Mouse (Mus musculus): Measurements from ENCODE around the gene Ctss. TPM values are rescaled to one million over a fixed set of nuclear protein-coding genes. Genes with fewer than 3 reads are reported as not detected.

Ctss gene
- polyA plus RNA-seq, 1 experiment, result 82.1 TPM

DNA sequence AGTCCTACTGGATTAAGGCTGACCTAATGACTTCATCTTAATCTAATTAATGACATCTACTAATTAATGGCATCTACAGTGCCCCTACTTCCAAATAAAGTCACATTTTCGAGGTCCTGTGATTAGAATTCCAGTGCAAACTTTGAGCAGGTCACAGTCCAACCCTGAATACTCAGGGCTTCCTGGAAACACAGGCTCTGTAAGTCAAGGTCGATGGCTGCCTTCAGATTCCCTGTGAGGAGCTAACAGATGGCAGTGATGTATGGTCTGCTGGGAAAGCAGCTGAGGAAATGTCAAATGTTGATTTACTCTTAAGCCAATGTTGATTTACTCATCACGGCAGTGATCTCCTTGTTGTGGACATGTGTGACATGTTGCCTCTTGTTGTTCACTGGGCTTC, 27.4 kb downstream of the Ctss start:
- no peaks in the 10 kb centered on the region for H3K4me1 ChIP-seq (ENCODE audit: control insufficient read depth, insufficient read depth, low read length)
- no peak overlapping the region for H3K4me3 ChIP-seq (replicated peaks; ENCODE audit: extremely low read depth, low read depth, low read length)
- DNase-seq, result no peak
- 37% methylated on average over 3 of the region's 3 CpGs for WGBS
- TF ChIP-seq CTCF (IDR thresholded peaks at IDR 0.05; ENCODE audit: insufficient read depth, low read length) (no peak), POLR2A (IDR thresholded peaks at IDR 0.05; ENCODE audit: borderline replicate concordance, extremely low read depth, low read depth, low read length) (no peak)

DNA sequence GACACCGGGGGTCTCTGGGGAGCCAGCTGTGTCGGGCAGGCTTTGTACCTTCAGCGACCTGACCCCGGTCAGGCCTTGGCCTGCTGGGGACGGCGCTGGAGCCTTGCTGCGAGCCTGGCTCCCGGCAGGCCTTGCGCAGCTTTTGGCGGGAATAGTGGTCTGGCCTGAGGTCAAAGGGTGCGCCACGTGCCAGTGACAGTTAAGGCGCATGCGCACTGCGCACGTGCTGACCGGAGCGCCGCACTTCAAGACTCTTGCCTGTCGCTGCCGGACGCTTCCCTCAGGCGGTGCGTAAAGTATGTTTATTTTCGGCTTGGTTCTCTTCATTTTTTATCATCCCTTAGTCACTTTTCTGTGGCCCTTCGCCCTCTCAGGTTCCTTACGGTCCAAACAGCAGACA, 32.9 kb downstream of the Ctss start, which contains the start of gene Hormad1:
TSS of gene Hormad1 (plus strand) at position 241 of the 400 bp plus-strand sequence.
- TF ChIP-seq POLR2A (IDR thresholded peaks at IDR 0.05; ENCODE audit: borderline replicate concordance, extremely low read depth, low read depth, low read length) (no peak), CTCF (IDR thresholded peaks at IDR 0.05; ENCODE audit: insufficient read depth, low read length) (no peak)
- no peak for DNase-seq
- Histone ChIP-seq H3K4me3 (replicated peaks; ENCODE audit: extremely low read depth, low read depth, low read length) (no peak within 1 kb of the TSS), H3K4me1 (ENCODE audit: control insufficient read depth, insufficient read depth, low read length) (no peaks in the 10 kb centered on the region)
- WGBS, result 87% methylated on average over 27 of the region's 27 CpGs

DNA sequence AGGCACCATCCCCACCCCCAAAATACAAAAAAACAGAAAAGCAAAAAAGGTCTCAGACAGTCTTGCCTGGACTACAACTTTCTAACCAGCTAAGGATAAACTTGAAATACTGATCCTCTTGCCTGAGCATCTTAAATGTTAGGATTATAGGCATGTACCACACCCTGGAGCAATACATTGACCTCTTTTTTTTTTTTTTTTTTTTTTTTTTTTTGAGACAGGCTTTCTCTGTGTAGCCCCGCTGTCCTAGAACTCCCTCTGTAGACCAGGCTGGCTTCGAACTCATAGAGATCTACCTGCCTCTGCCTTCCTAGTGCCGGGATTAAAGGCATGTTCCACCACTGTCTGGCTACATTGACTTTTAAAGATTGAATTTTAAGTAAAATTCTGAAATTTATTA, 34.2 kb downstream of the Ctss start:
- DNase-seq, result no peak
- Histone ChIP-seq H3K4me1 (ENCODE audit: control insufficient read depth, insufficient read depth, low read length) (no peaks in the 10 kb centered on the region), H3K4me3 (replicated peaks; ENCODE audit: extremely low read depth, low read depth, low read length) (no peak overlapping the region)
- TF ChIP-seq CTCF (IDR thresholded peaks at IDR 0.05; ENCODE audit: insufficient read depth, low read length) (no peak), POLR2A (IDR thresholded peaks at IDR 0.05; ENCODE audit: borderline replicate concordance, extremely low read depth, low read depth, low read length) (no peak)
- WGBS, result 88% methylated on average over 3 of the region's 3 CpGs

DNA sequence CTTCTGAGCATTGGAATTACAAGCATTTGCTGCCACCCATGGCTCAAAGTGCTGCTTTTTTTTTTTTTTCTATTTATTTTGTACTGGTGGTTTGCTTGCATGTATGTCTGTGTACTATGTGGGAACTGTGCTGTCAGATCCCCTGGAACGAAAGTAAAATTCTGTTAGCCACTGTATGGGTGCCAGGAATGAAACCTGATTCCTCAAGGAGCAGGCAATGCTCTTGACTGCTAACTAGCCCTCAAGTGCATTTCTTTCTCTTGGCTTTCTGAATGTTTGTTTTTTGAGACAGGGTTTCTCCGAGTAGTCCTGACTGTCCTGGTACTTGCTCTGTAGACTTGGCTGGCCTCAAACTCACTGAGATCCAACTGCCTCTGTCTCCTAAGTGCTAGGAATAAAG, 35.2 kb downstream of the Ctss start:
- no peaks in the 10 kb centered on the region for H3K4me1 ChIP-seq (ENCODE audit: control insufficient read depth, insufficient read depth, low read length)
- H3K4me3 ChIP-seq (replicated peaks; ENCODE audit: extremely low read depth, low read depth, low read length), result no peak overlapping the region
- TF ChIP-seq POLR2A (IDR thresholded peaks at IDR 0.05; ENCODE audit: borderline replicate concordance, extremely low read depth, low read depth, low read length) (no peak), CTCF (IDR thresholded peaks at IDR 0.05; ENCODE audit: insufficient read depth, low read length) (no peak)
- WGBS, result 48% methylated on average over 2 of the region's 2 CpGs
- peak; percentile 6 for DNase-seq

DNA sequence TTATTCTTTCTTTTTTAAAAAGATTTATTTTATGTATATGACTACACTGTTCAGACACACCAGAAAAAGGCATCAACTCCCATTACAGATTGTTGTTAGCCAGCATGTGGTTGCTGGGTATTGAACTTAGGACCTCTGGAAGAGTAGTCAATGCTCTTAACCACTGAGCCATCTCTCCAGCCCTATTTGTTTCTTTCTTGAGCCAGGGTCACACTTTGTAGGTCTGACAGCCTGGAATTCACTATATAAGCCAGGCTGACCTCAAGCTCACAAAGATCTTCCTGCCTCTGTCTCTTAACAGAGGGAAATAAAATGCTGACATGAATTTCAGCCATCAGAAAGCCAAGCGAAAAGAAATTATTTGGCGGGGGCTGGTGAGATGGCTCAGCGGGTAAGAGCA, 43.0 kb downstream of the Ctss start:
- 93% methylated on average over 3 of the region's 3 CpGs for WGBS
- Histone ChIP-seq H3K4me3 (replicated peaks; ENCODE audit: extremely low read depth, low read depth, low read length) (no peak overlapping the region), H3K4me1 (ENCODE audit: control insufficient read depth, insufficient read depth, low read length) (no peaks in the 10 kb centered on the region)
- no peak for DNase-seq
- no peak for TF ChIP-seq POLR2A (IDR thresholded peaks at IDR 0.05; ENCODE audit: borderline replicate concordance, extremely low read depth, low read depth, low read length)
- no peak for TF ChIP-seq CTCF (IDR thresholded peaks at IDR 0.05; ENCODE audit: insufficient read depth, low read length)

DNA sequence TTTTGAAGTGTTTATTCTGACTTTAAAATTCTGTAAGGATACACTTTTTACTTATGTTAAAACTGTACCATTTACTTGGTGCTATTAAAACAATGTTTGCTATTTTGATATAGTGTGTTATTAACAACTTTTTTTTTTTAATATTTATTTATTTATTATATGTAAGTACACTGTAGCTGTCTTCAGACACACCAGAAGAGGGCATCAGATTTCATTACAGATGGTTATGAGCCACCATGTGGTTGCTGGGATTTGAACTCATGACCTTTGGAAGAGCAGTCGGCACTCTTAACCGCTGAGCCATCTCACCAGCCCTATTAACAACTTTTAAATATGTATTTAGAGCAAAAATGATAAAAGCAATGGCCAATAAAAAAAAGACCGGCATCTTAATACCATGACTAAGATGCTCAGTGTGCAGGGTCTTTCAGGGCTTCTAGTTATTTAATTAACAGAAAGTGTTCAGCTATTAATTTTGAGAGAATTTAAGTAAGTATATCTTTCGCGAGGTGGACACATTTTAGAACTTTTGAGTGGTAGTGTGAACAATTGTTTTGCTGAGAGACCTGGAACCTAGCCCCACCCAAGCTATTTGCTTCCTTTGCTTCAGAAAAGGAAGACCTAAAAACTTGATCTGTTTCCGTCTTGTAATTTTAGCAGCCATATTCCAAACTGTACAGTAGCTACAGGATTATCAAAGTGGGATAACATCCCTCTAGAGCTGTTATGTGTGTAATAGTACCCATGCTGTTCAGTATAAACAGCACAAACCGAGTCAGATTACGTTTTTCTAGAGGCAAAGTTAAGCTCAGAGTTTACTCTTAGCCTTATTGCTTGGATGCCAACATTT, 61.4 kb downstream of the Ctss start:
- H3K4me3 ChIP-seq (replicated peaks; ENCODE audit: extremely low read depth, low read depth, low read length), result peak overlapping the region; percentile 58

DNA sequence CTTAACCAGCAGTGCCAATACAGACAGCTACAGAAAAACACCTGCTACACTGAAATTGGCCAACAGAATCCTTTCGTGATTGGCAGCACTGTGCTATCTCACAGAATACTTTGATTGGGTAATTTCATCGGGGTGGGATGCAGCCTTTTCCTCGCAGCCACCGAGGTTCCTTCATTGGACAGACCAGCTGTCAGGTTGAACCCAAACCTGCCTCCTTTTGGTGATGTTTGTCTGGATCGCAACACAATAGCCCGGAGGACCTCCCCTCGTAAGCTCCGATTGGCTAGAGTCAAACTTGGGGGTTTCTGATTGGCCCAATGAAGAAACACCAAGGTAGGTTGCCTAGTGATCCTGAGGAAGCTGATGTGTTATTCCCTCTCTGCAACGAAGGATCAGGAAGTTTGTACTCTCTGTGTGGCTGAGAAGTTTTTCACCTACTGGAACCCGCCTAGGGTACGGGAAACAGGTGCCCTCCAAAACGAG, 62.1 kb downstream of the Ctss start, which contains the start of gene Golph3l:
TSS of gene Golph3l (plus strand) at position 331 of the 483 bp plus-strand sequence.
- peak; percentile 93 for DNase-seq
- TF ChIP-seq POLR2A (IDR thresholded peaks at IDR 0.05; ENCODE audit: borderline replicate concordance, extremely low read depth, low read depth, low read length) (peak; percentile 49; the same call in 1 of the 2 replicates), CTCF (IDR thresholded peaks at IDR 0.05; ENCODE audit: insufficient read depth, low read length) (no peak)
- no peaks in the 10 kb centered on the region; the same call in 1 of the 2 replicates for H3K4me1 ChIP-seq (ENCODE audit: control insufficient read depth, insufficient read depth, low read length)
- H3K4me3 ChIP-seq (replicated peaks; ENCODE audit: extremely low read depth, low read depth, low read length), result peak within 1 kb of the TSS; percentile 96
- WGBS, result under 1% methylated on average over 12 of the region's 12 CpGs

More for the DNA sequence above, 61.4 kb downstream of the Ctss start:
- no peaks in the 10 kb centered on the region; the same call in 1 of the 2 replicates for H3K4me1 ChIP-seq (ENCODE audit: control insufficient read depth, insufficient read depth, low read length)
- no peak for DNase-seq
- 39% methylated on average over 8 of the region's 8 CpGs for WGBS
- TF ChIP-seq POLR2A (IDR thresholded peaks at IDR 0.05; ENCODE audit: borderline replicate concordance, extremely low read depth, low read depth, low read length) (no peak), CTCF (IDR thresholded peaks at IDR 0.05; ENCODE audit: insufficient read depth, low read length) (no peak)

DNA sequence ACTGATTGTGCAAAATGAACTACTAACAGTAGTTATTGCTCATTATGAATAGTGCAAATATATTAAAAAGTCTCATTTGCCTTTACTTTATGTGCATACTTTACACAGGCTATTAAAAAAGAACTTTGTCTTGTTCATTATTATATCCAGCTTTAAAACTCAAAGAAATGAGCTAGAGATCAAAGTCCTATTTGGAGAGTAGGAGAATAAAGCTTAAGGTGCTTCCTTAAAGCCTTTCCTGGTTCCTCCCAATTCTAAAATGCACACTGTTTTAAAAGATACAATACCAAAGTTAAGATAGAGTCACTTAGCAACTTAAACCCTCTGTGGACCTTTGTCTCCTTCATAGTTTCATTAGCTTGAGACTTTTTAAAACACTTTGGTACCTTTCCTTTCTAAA, 72.1 kb downstream of the Ctss start:
- DNase-seq, result no peak
- TF ChIP-seq POLR2A (IDR thresholded peaks at IDR 0.05; ENCODE audit: borderline replicate concordance, extremely low read depth, low read depth, low read length) (no peak), CTCF (IDR thresholded peaks at IDR 0.05; ENCODE audit: insufficient read depth, low read length) (no peak)
- Histone ChIP-seq H3K4me3 (replicated peaks; ENCODE audit: extremely low read depth, low read depth, low read length) (no peak overlapping the region), H3K4me1 (ENCODE audit: control insufficient read depth, insufficient read depth, low read length) (no peaks in the 10 kb centered on the region; the same call in 1 of the 2 replicates)

DNA sequence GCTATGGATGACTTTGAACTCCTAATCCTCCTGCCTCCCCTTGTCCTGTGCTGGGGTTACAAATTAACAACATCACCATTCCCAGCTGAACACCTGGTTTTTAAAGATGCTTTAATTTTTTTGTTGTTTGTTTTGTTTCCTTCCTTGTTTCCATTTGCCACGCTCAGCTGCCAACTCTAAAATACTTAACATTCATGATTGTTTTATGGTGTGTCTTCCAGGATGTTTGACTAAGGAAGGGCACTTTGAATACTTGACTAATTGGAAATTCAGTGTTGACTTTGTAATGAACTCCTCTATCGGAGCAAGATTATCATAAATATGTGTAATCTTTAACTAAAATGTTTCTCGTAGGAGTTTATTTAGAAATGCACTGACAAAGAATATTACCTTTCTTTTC, 74.7 kb downstream of the Ctss start:
- 55% methylated on average over 3 of the region's 3 CpGs for WGBS
- Histone ChIP-seq H3K4me1 (ENCODE audit: control insufficient read depth, insufficient read depth, low read length) (no peaks in the 10 kb centered on the region; the same call in 1 of the 2 replicates), H3K4me3 (replicated peaks; ENCODE audit: extremely low read depth, low read depth, low read length) (no peak overlapping the region)
- no peak for TF ChIP-seq CTCF (IDR thresholded peaks at IDR 0.05; ENCODE audit: insufficient read depth, low read length)
- TF ChIP-seq POLR2A (IDR thresholded peaks at IDR 0.05; ENCODE audit: borderline replicate concordance, extremely low read depth, low read depth, low read length), result no peak
- no peak for DNase-seq

Other genes with a start within 250 kb of the Ctss start
- 89.1 and 95.2 TPM in 2 replicates for gene Mindy1, start 245.4 kb upstream of the Ctss start, polyA plus RNA-seq (2012; rRNA removed)
- 13.4 and 24.2 TPM in 2 replicates for gene Prune1, start 244.7 kb upstream of the Ctss start, polyA plus RNA-seq (2012; rRNA removed)
- gene Anxa9, start 219.6 kb upstream of the Ctss start, polyA plus RNA-seq (2012; rRNA removed), result 4.7 and 16.7 TPM in 2 replicates
- 158 and 181 TPM in 2 replicates for gene Cers2, start 212.0 kb upstream of the Ctss start, polyA plus RNA-seq (2012; rRNA removed)
- 10.7 and 14.7 TPM in 2 replicates for gene Setdb1, start 169.6 kb upstream of the Ctss start, polyA plus RNA-seq (2012; rRNA removed)
- gene 4930558C23Rik, start 123.9 kb upstream of the Ctss start, polyA plus RNA-seq (2012; rRNA removed), result 0.30 TPM in 1 of 2 replicates, not detected in the other
- gene Arnt, start 92.4 kb upstream of the Ctss start, polyA plus RNA-seq (2012; rRNA removed), result 35.5 and 38.1 TPM in 2 replicates
- gene Ctsk, start 27.5 kb upstream of the Ctss start, polyA plus RNA-seq (2012; rRNA removed), result 6.7 and 13.0 TPM in 2 replicates
- not detected in 2 replicates for gene Hormad1, start 32.9 kb downstream of the Ctss start, polyA plus RNA-seq (2012; rRNA removed)
- gene Golph3l, start 62.1 kb downstream of the Ctss start, polyA plus RNA-seq (2012; rRNA removed), result 4.5 and 10.0 TPM in 2 replicates
- gene Ensa, start 98.2 kb downstream of the Ctss start, polyA plus RNA-seq (2012; rRNA removed), result 9.3 and 15.7 TPM in 2 replicates
- gene Mcl1, start 132.0 kb downstream of the Ctss start, polyA plus RNA-seq (2012; rRNA removed), result 89.2 and 178 TPM in 2 replicates
- 51.3 and 52.3 TPM in 2 replicates for gene Adamtsl4, start 161.1 kb downstream of the Ctss start, polyA plus RNA-seq (2012; rRNA removed)
- gene Ecm1, start 212.8 kb downstream of the Ctss start, polyA plus RNA-seq (2012; rRNA removed), result 465 and 807 TPM in 2 replicates
- 21.6 and 25.7 TPM in 2 replicates for gene Tars2, start 233.4 kb downstream of the Ctss start, polyA plus RNA-seq (2012; rRNA removed)

Measured in lung, adult 2 months (tissue).